Mouse (Mus musculus) v-Abl transformed pro-B cells (cell line): ENCODE measurements at regions not wholly inside any gene's neighbourhood (a gene's known extent, or its start where the extent isn't known, plus 50 kb on each side); places are given as distances from the start of the nearest gene placed in this dataset.

ENCODE experiments used
- in situ Hi-C, 2 experiments: fragments of 400-800 bp; cut with MboI; formaldehyde crosslinking; loops; one replicate each; pipeline ENCODE4 v1.15.1; 2025; ENCODE audit not compliant: unreplicated experiment in 2 of 2

GRCm38 (mm10) chr2:133204295-133204866 lies 258.7 kb upstream of the Fermt1 start:
- in situ Hi-C loops: no loop called here

GRCm38 (mm10) chr2:133208498-133208897 lies 262.8 kb upstream of the Fermt1 start:
- in situ Hi-C loops: no loop called here

GRCm38 (mm10) chr2:133221762-133222556 lies 276.3 kb upstream of the Fermt1 start:
- in situ Hi-C loops: no loop called here

- in situ Hi-C loops: no loop called here
Measured at GRCm38 (mm10) chr2:133235175-133235920, 289.6 kb upstream of the Fermt1 start.

GRCm38 (mm10) chr2:133252131-133252530 lies 299.8 kb upstream of the Bmp2 start:
- in situ Hi-C loops: no loop called here

- in situ Hi-C loops: no loop called here
Measured at GRCm38 (mm10) chr2:133274424-133274823, 277.5 kb upstream of the Bmp2 start.

- in situ Hi-C loops: no loop called here
Measured at GRCm38 (mm10) chr2:133278546-133278945, 273.4 kb upstream of the Bmp2 start.

GRCm38 (mm10) chr2:133279275-133279674 lies 272.7 kb upstream of the Bmp2 start:
- in situ Hi-C loops: no loop called here

GRCm38 (mm10) chr2:133282692-133283091 lies 269.3 kb upstream of the Bmp2 start:
- in situ Hi-C loops: no loop called here

GRCm38 (mm10) chr2:133283709-133284108 lies 268.2 kb upstream of the Bmp2 start:
- in situ Hi-C loops: no loop called here

GRCm38 (mm10) chr2:133294136-133294535 lies 257.8 kb upstream of the Bmp2 start:
- in situ Hi-C loops: no loop called here

GRCm38 (mm10) chr2:133305936-133306335 lies 246.0 kb upstream of the Bmp2 start:
- in situ Hi-C loops: no loop called here

GRCm38 (mm10) chr2:133311001-133311400 lies 241.0 kb upstream of the Bmp2 start:
- in situ Hi-C loops: no loop called here

- in situ Hi-C loops: no loop called here
Measured at GRCm38 (mm10) chr2:133326290-133327050, 225.5 kb upstream of the Bmp2 start.

- in situ Hi-C loops: no loop called here
Measured at GRCm38 (mm10) chr2:133327653-133328052, 224.3 kb upstream of the Bmp2 start.

- in situ Hi-C loops: no loop called here
Measured at GRCm38 (mm10) chr2:133336177-133336901, 215.6 kb upstream of the Bmp2 start.

GRCm38 (mm10) chr2:133338150-133338549 lies 213.8 kb upstream of the Bmp2 start:
- in situ Hi-C loops: no loop called here

GRCm38 (mm10) chr2:133341352-133341751 lies 210.6 kb upstream of the Bmp2 start:
- in situ Hi-C loops: no loop called here

GRCm38 (mm10) chr2:133345964-133346788 lies 205.8 kb upstream of the Bmp2 start:
- in situ Hi-C loops: no loop called here
